Mouse (Mus musculus) intestine, embryonic 16.5 days (tissue): ENCODE data around the gene Exoc8. TPM values are rescaled to one million over a fixed set of nuclear protein-coding genes. Genes with fewer than 3 reads are reported as not detected.

Experiments
- ATAC-seq: fragments of 200-750 bp; cut with Nextera tagmentation; 2 replicates; pipeline ENCODE4 v1.8.0; 2017; ENCODE audit warnings: moderate TSS enrichment, moderate library complexity
- H3K27ac ChIP-seq: fragments of 300-500 bp; sonication (generic); 2 replicates; pipeline ENCODE4 v1.5.1; 2014; ENCODE audit warnings: mild to moderate bottlenecking, low read length
- H3K27me3 ChIP-seq: fragments of 300-500 bp; sonication (generic); replicated peaks from 2 replicates; pipeline ENCODE4 v1.6.1; 2014; ENCODE audit warnings: low read length, control low read depth, mixed read lengths; ENCODE audit not compliant: control insufficient read depth, insufficient read depth
- H3K36me3 ChIP-seq: fragments of 300-500 bp; sonication (generic); 2 replicates; pipeline ENCODE4 v1.6.1; 2014; ENCODE audit warnings: low read length, control low read depth; ENCODE audit not compliant: control insufficient read depth, insufficient read depth
- H3K4me1 ChIP-seq: fragments of 300-500 bp; sonication (generic); 2 replicates; pipeline ENCODE4 v1.6.1; 2014; ENCODE audit warnings: low read length, control low read depth, mixed read lengths; ENCODE audit not compliant: control insufficient read depth, insufficient read depth
- H3K4me2 ChIP-seq: fragments of 300-500 bp; sonication (generic); 2 replicates; pipeline ENCODE4 v1.6.1; 2014; ENCODE audit warnings: low read depth, low read length, control low read depth
- H3K4me3 ChIP-seq: fragments of 300-500 bp; sonication (generic); 2 replicates; pipeline ENCODE4 v1.5.1; 2014; ENCODE audit warnings: mild to moderate bottlenecking, low read length
- H3K9ac ChIP-seq: fragments of 300-500 bp; sonication (generic); 2 replicates; pipeline ENCODE4 v1.6.1; 2014; ENCODE audit warnings: low read depth, low read length
- H3K9me3 ChIP-seq: fragments of 300-500 bp; sonication (generic); 2 replicates; pipeline ENCODE4 v1.6.1; 2016; ENCODE audit warnings: low read length, control low read depth; ENCODE audit not compliant: control insufficient read depth
- WGBS: fragments of 180-500 bp; shearing (Covaris S2); extraction: QIAGEN DNeasy Blood & Tissue Kit; methylation state at CpG from one replicate; pipeline ENCODE4 v1.1.7; 2014; 5-methylcytosine and 5-hydroxymethylcytosine counted together
- polyA plus RNA-seq: library from polyadenylated mRNA; unstranded; fragments of >200 nt; fragmentation: Nextera tagmentation; extraction: Ambion mirVana; gene quantifications from 2 replicates; pipeline ENCODE4 v1.2.1, GENCODE M21; 2015

Exoc8 gene
- polyA plus RNA-seq, 1 experiment from 2014 or later: 3.2 TPM

- H3K36me3 ChIP-seq: no peaks in the 10 kb centered on the region
- ATAC-seq: no peak
- no peak overlapping the region for H3K4me2 ChIP-seq
- no peaks in the 10 kb centered on the region for H3K9me3 ChIP-seq
- no peak overlapping the region for H3K9ac ChIP-seq
- H3K27me3 ChIP-seq: no peaks in the 10 kb centered on the region
- H3K4me1 ChIP-seq: peaks cover 10% of the 10 kb centered on the region
- H3K4me3 ChIP-seq: no peak overlapping the region
- no peak overlapping the region for H3K27ac ChIP-seq
- 84% methylated on average over 11 of the region's 11 CpGs for WGBS
Measured at GRCm38 (mm10) chr8:124929006-124929405, 31.5 kb upstream of the Exoc8 start.

GRCm38 (mm10) chr8:124926351-124926771, 28.9 kb upstream of the Exoc8 start:
- peak; percentile 53 for ATAC-seq
- H3K27ac ChIP-seq: peak overlapping the region; percentile 79
- H3K4me3 ChIP-seq: no peak overlapping the region
- 36% methylated on average over 10 of the region's 10 CpGs for WGBS
- peaks cover 30% of the 10 kb centered on the region for H3K4me1 ChIP-seq
- H3K9ac ChIP-seq: no peak overlapping the region
- H3K36me3 ChIP-seq: no peaks in the 10 kb centered on the region
- no peak overlapping the region for H3K4me2 ChIP-seq
- H3K27me3 ChIP-seq: no peaks in the 10 kb centered on the region
- no peaks in the 10 kb centered on the region for H3K9me3 ChIP-seq

GRCm38 (mm10) chr8:124925544-124926266, 28.2 kb upstream of the Exoc8 start:
- Histone ChIP-seq H3K9ac (no peak overlapping the region), H3K36me3 (no peaks in the 10 kb centered on the region), H3K27ac (peak overlapping the region; percentile 68), H3K27me3 (no peaks in the 10 kb centered on the region), H3K4me3 (no peak overlapping the region), H3K4me2 (no peak overlapping the region), H3K4me1 (peaks cover 34% of the 10 kb centered on the region), H3K9me3 (no peaks in the 10 kb centered on the region)
- ATAC-seq: no peak
- 53% methylated on average over 14 of the region's 14 CpGs for WGBS

GRCm38 (mm10) chr8:124923971-124924652, 26.6 kb upstream of the Exoc8 start:
- Histone ChIP-seq H3K36me3 (no peaks in the 10 kb centered on the region), H3K4me3 (no peak overlapping the region), H3K27me3 (no peaks in the 10 kb centered on the region), H3K4me2 (no peak overlapping the region), H3K9me3 (no peaks in the 10 kb centered on the region), H3K9ac (no peak overlapping the region), H3K27ac (no peak overlapping the region), H3K4me1 (peaks cover 34% of the 10 kb centered on the region)
- WGBS: 87% methylated on average over 15 of the region's 15 CpGs
- no peak for ATAC-seq

GRCm38 (mm10) chr8:124922490-124923089, 25.1 kb upstream of the Exoc8 start:
- 57% methylated on average over 11 of the region's 11 CpGs for WGBS

GRCm38 (mm10) chr8:124921369-124922279, 24.1 kb upstream of the Exoc8 start:
- peak; percentile 86 for ATAC-seq
- H3K27ac ChIP-seq: peak overlapping the region; percentile 43
- peaks cover 28% of the 10 kb centered on the region for H3K4me1 ChIP-seq
- no peaks in the 10 kb centered on the region for H3K9me3 ChIP-seq
- 47% methylated on average over 18 of the region's 18 CpGs for WGBS
- H3K36me3 ChIP-seq: no peaks in the 10 kb centered on the region
- no peaks in the 10 kb centered on the region for H3K27me3 ChIP-seq
- H3K9ac ChIP-seq: no peak overlapping the region
- peak overlapping the region; percentile 36 for H3K4me2 ChIP-seq
- peak overlapping the region; percentile 4; the same call in 1 of the 2 replicates for H3K4me3 ChIP-seq

More at GRCm38 (mm10) chr8:124922490-124923089, 25.1 kb upstream of the Exoc8 start:
- H3K4me1 ChIP-seq: peaks cover 34% of the 10 kb centered on the region
- H3K9me3 ChIP-seq: no peaks in the 10 kb centered on the region
- H3K4me3 ChIP-seq: 0 out of 2 replicates have a peak overlapping the region, but pooled peaks have one; percentile 10
- H3K27me3 ChIP-seq: no peaks in the 10 kb centered on the region
- H3K27ac ChIP-seq: 0 out of 2 replicates have a peak overlapping the region, but pooled peaks have one; percentile 9
- H3K36me3 ChIP-seq: no peaks in the 10 kb centered on the region
- peak overlapping the region; percentile 36 for H3K4me2 ChIP-seq
- H3K9ac ChIP-seq: peak overlapping the region; percentile 31
- ATAC-seq: peak; percentile 10

GRCm38 (mm10) chr8:124917741-124918484, 20.4 kb upstream of the Exoc8 start:
- ATAC-seq: no peak
- no peak overlapping the region for H3K4me3 ChIP-seq
- no peaks in the 10 kb centered on the region for H3K9me3 ChIP-seq
- no peaks in the 10 kb centered on the region for H3K27me3 ChIP-seq
- H3K27ac ChIP-seq: no peak overlapping the region
- no peak overlapping the region for H3K4me2 ChIP-seq
- peaks cover 18% of the 10 kb centered on the region for H3K4me1 ChIP-seq
- H3K36me3 ChIP-seq: peaks cover 17% of the 10 kb centered on the region
- no peak overlapping the region for H3K9ac ChIP-seq
- WGBS: 84% methylated on average over 18 of the region's 18 CpGs

GRCm38 (mm10) chr8:124914061-124914460, 16.6 kb upstream of the Exoc8 start:
- ATAC-seq: no peak
- Histone ChIP-seq H3K27me3 (no peaks in the 10 kb centered on the region), H3K9ac (no peak overlapping the region), H3K36me3 (peaks cover 26% of the 10 kb centered on the region), H3K9me3 (no peaks in the 10 kb centered on the region), H3K27ac (no peak overlapping the region), H3K4me3 (no peak overlapping the region), H3K4me1 (no peaks in the 10 kb centered on the region), H3K4me2 (no peak overlapping the region)
- 99% methylated on average over 5 of the region's 5 CpGs for WGBS
